Mouse (Mus musculus) ES-Bruce4 (cell line): ENCODE results near the gene Syt5.
"Not testable (repeated sequence)": the region's sequence is repeated elsewhere in the genome, so short reads cannot be mapped to it uniquely, and the experiment has no call there.

Experiments
- CTCF ChIP-seq: IDR thresholded peaks from one replicate; pipeline ENCODE4 v1.8.1; 2011; ENCODE audit warnings: low read depth, low read length
- POLR2A ChIP-seq: IDR thresholded peaks from one replicate; pipeline ENCODE4 v1.8.1; 2011; ENCODE audit warnings: low read length; ENCODE audit not compliant: insufficient read depth

- TF ChIP-seq CTCF, POLR2A: not testable (repeated sequence)
These were observed 17.2 kb downstream of the Syt5 start for GRCm38 (mm10) chr7:4530166-4530565.
